Mouse (Mus musculus): ENCODE measurements around the gene Olfr518. TPM values are rescaled to one million over a fixed set of nuclear protein-coding genes. Genes with fewer than 3 reads are reported as not detected.

The Olfr518 gene
- polyA plus RNA-seq (2015; fragmentation: Nextera tagmentation; extraction: Ambion mirVana): not detected in 2 replicates

DNA sequence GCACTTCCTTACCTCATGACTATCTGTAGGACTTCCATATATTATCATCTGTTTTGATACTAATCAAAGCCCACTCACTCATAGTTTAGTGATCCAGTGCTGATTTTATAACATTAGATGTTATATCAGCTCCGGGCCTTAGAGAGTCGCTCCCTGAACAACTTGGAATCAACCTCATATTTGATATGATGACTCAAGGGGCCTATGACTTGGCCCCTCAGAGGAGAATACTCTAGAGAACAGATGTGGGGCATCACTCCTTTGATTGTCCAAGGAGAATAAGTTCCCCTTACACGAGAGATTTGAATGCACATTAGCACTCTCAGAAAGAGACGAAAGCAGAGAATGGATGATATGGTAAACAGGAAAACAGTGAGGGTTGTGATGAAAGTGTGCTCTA lies at the start of gene Olfr518:
Gene Olfr518, minus strand, starts transcription at position 101 of the 400 bp plus-strand sequence.
- no peak within 1 kb of the TSS for H3K9ac ChIP-seq
- H3K27ac ChIP-seq: no peak within 1 kb of the TSS
- H3K36me3 ChIP-seq: no peaks in the 10 kb centered on the region
- H3K4me1 ChIP-seq: no peaks in the 10 kb centered on the region
- 80% methylated on average over 4 of the region's 4 CpGs for WGBS
- no peak within 1 kb of the TSS for H3K4me3 ChIP-seq
- H3K27me3 ChIP-seq: no peaks in the 10 kb centered on the region
- no peak within 1 kb of the TSS for H3K4me2 ChIP-seq
- no peaks in the 10 kb centered on the region for H3K9me3 ChIP-seq
- no peak for ATAC-seq (ENCODE audit: insufficient number of reproducible peaks, low FRiP score, low TSS enrichment, low read depth)

DNA sequence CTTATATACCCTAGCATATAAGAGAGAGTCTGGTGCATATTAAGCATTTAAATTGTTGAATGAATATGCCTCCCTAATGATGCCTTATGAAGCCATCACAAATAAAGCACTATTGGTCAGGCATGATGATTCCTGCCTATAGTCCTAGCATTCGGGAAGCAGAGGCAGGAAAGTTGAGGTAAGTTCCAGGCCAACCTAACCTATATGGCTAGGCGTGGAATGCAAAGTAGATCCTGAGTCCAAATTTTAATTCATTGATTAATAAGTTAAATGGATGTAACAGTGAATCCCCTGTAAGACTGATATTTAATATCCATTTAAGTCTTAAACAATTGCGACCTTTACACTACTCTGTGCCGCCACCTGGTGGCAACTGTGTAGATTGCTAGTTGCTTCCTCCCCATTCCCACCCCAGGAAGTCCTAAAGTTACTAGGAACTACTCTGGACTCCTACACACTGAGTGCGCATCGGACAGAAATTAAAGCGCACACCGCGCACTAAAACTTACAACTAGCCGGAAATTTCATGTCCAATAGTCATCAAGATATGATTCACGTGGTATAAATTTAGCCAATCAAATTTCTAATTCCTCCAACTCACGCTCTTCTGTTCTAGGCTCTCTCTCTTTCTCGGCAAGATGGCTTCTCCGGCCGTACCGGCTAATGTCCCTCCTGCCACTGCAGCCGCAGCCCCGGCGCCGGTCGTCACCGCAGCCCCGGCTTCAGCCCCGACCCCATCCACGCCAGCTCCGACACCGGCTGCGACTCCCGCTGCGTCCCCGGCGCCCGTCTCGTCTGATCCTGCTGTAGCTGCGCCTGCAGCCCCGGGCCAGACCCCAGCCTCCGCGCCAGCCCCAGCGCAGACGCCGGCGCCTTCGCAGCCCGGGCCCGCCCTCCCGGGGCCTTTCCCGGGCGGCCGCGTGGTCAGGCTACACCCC lies 49.3 kb upstream of the Olfr518 start, which contains the start of gene Eif3f:
Gene Eif3f, plus strand, starts transcription at position 624 of the 938 bp plus-strand sequence.
- no peaks in the 10 kb centered on the region for H3K9me3 ChIP-seq
- peak; percentile 96 for ATAC-seq (ENCODE audit: insufficient number of reproducible peaks, low FRiP score, low TSS enrichment, low read depth)
- peak within 1 kb of the TSS; percentile 97 for H3K9ac ChIP-seq
- 2% methylated on average over 50 of the region's 50 CpGs for WGBS
- peaks cover 17% of the 10 kb centered on the region for H3K4me1 ChIP-seq
- H3K36me3 ChIP-seq: peaks cover 22% of the 10 kb centered on the region
- H3K27me3 ChIP-seq: no peaks in the 10 kb centered on the region
- H3K4me3 ChIP-seq: peak within 1 kb of the TSS; percentile 96
- peak within 1 kb of the TSS; percentile 74 for H3K4me2 ChIP-seq
- peak within 1 kb of the TSS; percentile 82 for H3K27ac ChIP-seq

DNA sequence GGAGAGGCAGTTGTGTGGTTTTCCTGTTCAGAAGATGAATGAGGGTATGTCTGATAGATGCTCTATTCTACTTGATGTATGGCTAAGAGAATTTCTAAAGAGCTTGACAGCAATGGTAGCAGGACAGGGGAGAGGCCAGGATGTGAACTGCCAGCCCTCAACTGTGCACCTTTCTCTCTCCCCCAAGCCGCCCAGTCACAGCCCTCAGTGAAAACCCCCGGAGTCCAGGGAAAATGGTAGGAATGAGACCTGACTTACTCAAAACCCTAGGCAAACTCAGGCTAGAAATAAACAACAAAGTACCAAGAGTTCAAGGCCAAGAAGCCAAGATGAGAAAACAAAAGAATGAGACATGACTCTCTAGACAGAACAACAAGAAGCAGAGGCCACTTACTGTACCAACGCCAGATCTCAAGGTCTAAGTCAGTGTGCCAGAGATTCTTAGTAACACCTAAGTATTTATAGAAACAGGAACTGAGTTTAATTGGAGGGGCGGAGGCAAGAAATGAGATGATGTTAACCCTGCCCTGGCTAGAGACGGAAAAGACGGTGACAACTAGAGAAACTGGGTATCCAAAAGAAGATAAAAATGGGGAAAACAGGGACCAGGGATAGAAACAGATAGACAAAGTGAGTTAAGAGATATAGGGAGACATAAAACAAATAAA lies 45.1 kb upstream of the Olfr518 start, which contains the start of gene Nlrp10:
Gene Nlrp10, minus strand, starts transcription at position 453 of the 668 bp plus-strand sequence.
- WGBS: 60% methylated on average over 6 of the region's 6 CpGs
- no peak for ATAC-seq (ENCODE audit: insufficient number of reproducible peaks, low FRiP score, low TSS enrichment, low read depth)

DNA sequence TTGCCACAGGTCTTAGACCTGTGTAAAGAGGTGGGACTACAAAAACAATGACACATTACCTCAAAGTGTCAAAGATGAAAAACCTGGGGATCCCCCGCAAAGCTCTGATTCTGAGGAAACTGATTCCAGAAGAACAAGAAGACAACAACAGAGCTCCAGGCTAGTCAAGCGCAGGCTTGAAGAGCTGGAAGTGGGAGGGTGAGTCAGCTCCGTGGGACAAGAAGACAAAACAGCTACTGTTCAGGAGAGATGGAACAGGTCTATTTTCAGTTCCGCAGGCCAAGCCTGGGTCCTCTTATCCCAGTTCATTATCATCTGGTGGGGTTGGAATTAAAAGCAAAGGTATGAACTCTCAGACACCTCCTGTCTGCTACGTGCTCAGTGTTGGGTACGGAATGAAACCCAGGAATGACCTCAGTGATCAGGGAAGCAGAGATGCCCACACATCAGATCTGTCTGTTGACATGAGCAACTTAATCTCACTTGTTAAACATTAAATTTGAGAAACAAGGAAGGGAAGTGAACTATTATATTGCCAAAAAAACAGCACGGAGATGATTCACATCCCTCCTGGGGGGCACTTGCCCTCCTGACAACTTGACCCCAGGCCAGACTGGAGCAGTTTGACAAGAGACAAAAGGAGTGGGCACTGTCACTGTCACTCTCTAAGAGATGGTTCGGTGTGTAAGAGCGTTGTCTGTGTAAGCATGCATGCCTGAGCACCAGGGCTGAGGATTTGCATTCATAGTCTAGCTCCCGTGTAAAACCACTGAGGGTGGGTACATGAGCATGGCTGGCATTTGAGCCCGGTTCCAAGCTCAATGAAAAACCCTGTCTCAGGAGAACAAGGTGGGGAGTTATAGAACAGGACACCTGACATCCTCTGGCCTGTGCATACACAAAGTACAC lies 43.7 kb upstream of the Olfr518 start:
- ATAC-seq (ENCODE audit: insufficient number of reproducible peaks, low FRiP score, low TSS enrichment, low read depth): no peak
- Histone ChIP-seq H3K4me1 (no peaks in the 10 kb centered on the region), H3K9ac (no peak overlapping the region), H3K4me2 (no peak overlapping the region), H3K4me3 (no peak overlapping the region), H3K27ac (no peak overlapping the region), H3K27me3 (no peaks in the 10 kb centered on the region), H3K36me3 (no peaks in the 10 kb centered on the region), H3K9me3 (no peaks in the 10 kb centered on the region)
- 76% methylated on average over 11 of the region's 11 CpGs for WGBS

More for the DNA sequence above, 45.1 kb upstream of the Olfr518 start, which contains the start of gene Nlrp10:
- Histone ChIP-seq H3K4me2 (no peak within 1 kb of the TSS), H3K27me3 (no peaks in the 10 kb centered on the region), H3K9me3 (no peaks in the 10 kb centered on the region), H3K4me3 (no peak within 1 kb of the TSS), H3K27ac (no peak within 1 kb of the TSS), H3K9ac (no peak within 1 kb of the TSS), H3K36me3 (no peaks in the 10 kb centered on the region), H3K4me1 (peaks cover under 1% of the 10 kb centered on the region; the same call in 1 of the 2 replicates)

DNA sequence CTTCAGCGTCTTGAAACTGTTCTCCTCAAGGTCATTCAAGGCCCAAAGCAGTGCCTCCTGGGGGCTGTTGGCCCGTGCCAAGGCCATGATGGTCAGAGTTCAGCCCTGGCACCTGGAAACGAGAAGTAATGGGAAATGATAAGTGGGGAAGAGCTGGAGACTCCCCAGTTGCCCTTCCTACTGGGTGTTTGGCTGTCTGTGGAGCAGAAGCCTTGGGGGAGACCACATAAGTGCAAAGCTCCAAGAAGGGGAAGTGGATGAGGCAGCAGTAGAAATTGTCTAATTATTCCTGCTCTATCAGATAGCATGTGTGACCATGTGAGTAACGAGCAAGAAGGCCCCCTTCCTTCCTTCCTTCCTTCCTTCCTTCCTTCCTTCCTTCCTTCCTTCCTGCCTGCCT lies 42.2 kb upstream of the Olfr518 start:
- H3K4me3 ChIP-seq: no peak overlapping the region
- H3K9me3 ChIP-seq: no peaks in the 10 kb centered on the region
- no peaks in the 10 kb centered on the region for H3K36me3 ChIP-seq
- no peak overlapping the region for H3K27ac ChIP-seq
- no peaks in the 10 kb centered on the region for H3K27me3 ChIP-seq
- H3K4me2 ChIP-seq: no peak overlapping the region
- no peak for ATAC-seq (ENCODE audit: insufficient number of reproducible peaks, low FRiP score, low TSS enrichment, low read depth)
- no peaks in the 10 kb centered on the region for H3K4me1 ChIP-seq
- 62% methylated on average over 4 of the region's 4 CpGs for WGBS
- no peak overlapping the region for H3K9ac ChIP-seq

DNA sequence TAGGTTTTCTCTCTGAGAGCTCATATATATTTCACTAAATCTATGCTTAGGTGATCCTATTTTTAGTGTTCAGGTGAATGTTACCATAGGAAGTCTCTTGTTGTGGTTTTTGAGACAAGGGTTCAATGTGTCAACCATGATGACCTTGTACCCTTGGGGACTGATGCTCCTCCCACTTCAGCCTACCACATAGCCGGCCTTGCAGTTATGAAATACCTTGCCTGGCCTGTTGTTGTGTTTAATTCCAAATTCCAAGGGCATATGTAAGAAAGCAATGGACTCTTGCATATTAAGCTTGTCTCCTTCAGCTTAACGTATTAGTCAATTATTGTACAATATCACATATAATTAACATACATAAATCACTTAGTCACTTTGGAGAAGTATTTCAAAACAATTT lies 19.2 kb upstream of the Olfr518 start:
- Histone ChIP-seq H3K9me3 (no peaks in the 10 kb centered on the region), H3K27me3 (no peaks in the 10 kb centered on the region), H3K27ac (no peak overlapping the region), H3K4me1 (no peaks in the 10 kb centered on the region), H3K9ac (no peak overlapping the region), H3K4me2 (no peak overlapping the region), H3K36me3 (no peaks in the 10 kb centered on the region), H3K4me3 (no peak overlapping the region)
- ATAC-seq (ENCODE audit: insufficient number of reproducible peaks, low FRiP score, low TSS enrichment, low read depth): no peak
- 69% methylated on average over 2 of the region's 2 CpGs for WGBS

DNA sequence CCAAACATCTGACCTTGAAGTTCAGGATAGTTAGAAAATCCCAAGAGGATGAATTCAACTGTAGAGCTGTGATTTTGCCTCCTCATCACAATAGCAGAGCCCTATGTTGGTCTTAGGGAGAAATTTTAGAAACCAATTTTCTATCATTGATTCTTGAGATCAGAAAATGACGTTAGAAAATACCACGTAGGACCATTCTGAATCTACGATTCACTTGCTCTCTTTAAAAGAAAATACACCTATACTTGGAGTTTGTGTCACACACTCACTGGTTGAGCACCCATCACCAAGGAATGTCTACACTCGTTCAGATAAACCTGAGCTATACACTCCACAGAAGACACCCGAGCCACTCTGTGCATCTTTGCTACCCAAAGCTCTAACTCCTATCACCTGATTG lies 9.5 kb upstream of the Olfr518 start, which contains the start of gene Olfr519:
Gene Olfr519, minus strand, starts transcription at position 101 of the 400 bp plus-strand sequence.
- no peaks in the 10 kb centered on the region for H3K36me3 ChIP-seq
- no peak within 1 kb of the TSS for H3K4me2 ChIP-seq
- no peak within 1 kb of the TSS for H3K27ac ChIP-seq
- no peak for ATAC-seq (ENCODE audit: insufficient number of reproducible peaks, low FRiP score, low TSS enrichment, low read depth)
- no peak within 1 kb of the TSS for H3K9ac ChIP-seq
- WGBS: 87% methylated on average over 5 of the region's 5 CpGs
- no peaks in the 10 kb centered on the region for H3K27me3 ChIP-seq
- no peak within 1 kb of the TSS for H3K4me3 ChIP-seq
- no peaks in the 10 kb centered on the region for H3K4me1 ChIP-seq
- H3K9me3 ChIP-seq: no peaks in the 10 kb centered on the region

DNA sequence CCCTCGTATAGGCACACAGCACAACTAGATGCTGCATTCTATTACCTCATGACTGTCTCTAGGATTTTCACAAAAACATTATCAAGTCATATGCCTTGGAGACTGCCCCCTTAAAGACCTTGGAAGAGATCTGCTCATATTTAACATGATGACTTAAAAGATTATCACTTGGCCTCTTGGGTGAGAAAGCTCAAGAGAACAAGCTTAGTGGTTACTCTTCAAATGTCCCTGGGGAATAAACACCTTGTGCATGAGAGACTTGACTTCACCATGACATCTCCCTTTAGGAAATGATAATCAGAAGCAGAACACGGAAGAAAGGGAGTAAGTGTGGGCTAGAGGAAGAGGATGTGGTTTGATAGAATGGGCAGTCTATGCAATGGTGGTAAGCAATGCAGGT lies 12.5 kb downstream of the Olfr518 start, which contains the start of gene Olfr517:
Gene Olfr517, minus strand, starts transcription at position 101 of the 400 bp plus-strand sequence.
- H3K4me1 ChIP-seq: no peaks in the 10 kb centered on the region
- no peak within 1 kb of the TSS for H3K27ac ChIP-seq
- H3K36me3 ChIP-seq: no peaks in the 10 kb centered on the region
- no peak within 1 kb of the TSS for H3K4me2 ChIP-seq
- WGBS: 70% methylated on average over 2 of the region's 2 CpGs
- no peaks in the 10 kb centered on the region for H3K27me3 ChIP-seq
- no peaks in the 10 kb centered on the region for H3K9me3 ChIP-seq
- no peak for ATAC-seq (ENCODE audit: insufficient number of reproducible peaks, low FRiP score, low TSS enrichment, low read depth)
- no peak within 1 kb of the TSS for H3K9ac ChIP-seq
- H3K4me3 ChIP-seq: no peak within 1 kb of the TSS

DNA sequence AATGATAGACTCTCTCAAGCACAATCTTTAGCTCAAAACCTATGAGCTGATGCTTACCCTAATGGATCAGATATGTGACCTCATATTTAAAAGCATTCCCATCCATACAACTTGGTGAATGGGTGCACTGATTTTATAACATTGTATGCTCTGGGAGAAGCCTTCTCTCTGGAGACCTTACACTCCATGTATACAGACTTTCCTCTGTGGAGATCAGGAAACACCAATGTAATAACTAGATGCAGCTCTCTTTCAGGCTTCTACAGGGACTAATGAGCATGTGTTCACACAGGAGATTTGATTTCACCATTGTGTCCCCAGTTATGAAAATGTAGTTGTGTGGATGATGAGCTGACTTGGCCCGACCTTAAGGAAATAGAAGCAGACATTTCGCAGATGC lies 34.4 kb downstream of the Olfr518 start, which contains the start of gene Olfr516:
Gene Olfr516, minus strand, starts transcription at position 101 of the 400 bp plus-strand sequence.
- WGBS: 84% methylated on average over 2 of the region's 2 CpGs

More for the DNA sequence above, 34.4 kb downstream of the Olfr518 start, which contains the start of gene Olfr516:
- Histone ChIP-seq H3K9me3 (no peaks in the 10 kb centered on the region), H3K4me1 (no peaks in the 10 kb centered on the region), H3K27me3 (no peaks in the 10 kb centered on the region), H3K4me2 (no peak within 1 kb of the TSS), H3K9ac (no peak within 1 kb of the TSS), H3K27ac (no peak within 1 kb of the TSS), H3K36me3 (no peaks in the 10 kb centered on the region), H3K4me3 (no peak within 1 kb of the TSS)
- ATAC-seq (ENCODE audit: insufficient number of reproducible peaks, low FRiP score, low TSS enrichment, low read depth): no peak
